Mouse (Mus musculus): ENCODE data around the gene Usp12. TPM values are rescaled to one million over a fixed set of nuclear protein-coding genes. Genes with fewer than 3 reads are reported as not detected.

Usp12 gene
- polyA plus RNA-seq, 1 experiment, result 27.6 TPM

DNA sequence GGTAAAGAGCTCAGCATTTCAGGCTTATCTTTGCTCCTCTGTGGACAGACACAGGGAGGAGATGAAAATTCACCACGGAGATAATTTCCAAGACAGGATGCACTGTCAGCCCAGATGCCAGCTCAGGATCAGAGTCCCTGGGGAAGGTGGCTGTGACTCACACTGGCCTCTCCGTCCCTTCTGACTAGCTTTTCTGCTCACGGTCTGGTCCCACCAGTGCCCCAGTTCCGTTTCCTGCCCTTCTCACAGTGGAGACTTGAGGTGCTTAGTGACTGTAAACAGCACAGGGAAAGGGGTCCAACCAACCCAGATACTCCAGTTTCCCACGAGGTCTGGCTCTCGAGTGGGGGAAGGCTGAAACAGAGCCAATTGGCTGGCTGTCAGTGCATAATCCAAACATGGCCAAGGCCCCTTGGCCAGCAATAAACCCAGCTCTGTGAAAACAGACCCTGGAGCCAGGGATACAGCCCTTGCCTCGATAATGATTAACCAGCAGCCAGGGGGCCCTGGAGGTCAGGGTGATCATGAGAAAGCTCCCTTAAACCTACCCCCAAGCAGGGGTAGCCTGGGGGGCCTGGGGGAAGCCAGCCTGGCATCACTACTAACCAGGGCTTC lies 102.3 kb downstream of the Usp12 start:
- no peak for DNase-seq (ENCODE audit: low read depth)
- TF ChIP-seq POLR2A (IDR thresholded peaks at IDR 0.05; ENCODE audit: borderline replicate concordance, extremely low read depth, insufficient read depth, insufficient read length, poor library complexity, severe bottlenecking), result no peak
- no peak for TF ChIP-seq CTCF (IDR thresholded peaks at IDR 0.05; ENCODE audit: borderline replicate concordance, extremely low read depth, insufficient read depth, insufficient read length)

GRCm38 (mm10) chr5:146691745-146692144 lies 103.1 kb downstream of the Usp12 start:
- TF ChIP-seq CTCF (IDR thresholded peaks at IDR 0.05; ENCODE audit: borderline replicate concordance, extremely low read depth, insufficient read depth, insufficient read length), result no peak
- no peak for TF ChIP-seq POLR2A (IDR thresholded peaks at IDR 0.05; ENCODE audit: borderline replicate concordance, extremely low read depth, insufficient read depth, insufficient read length, poor library complexity, severe bottlenecking)
- DNase-seq (ENCODE audit: low read depth), result no peak

- no peak for DNase-seq (ENCODE audit: low read depth)
- TF ChIP-seq CTCF (IDR thresholded peaks at IDR 0.05; ENCODE audit: borderline replicate concordance, extremely low read depth, insufficient read depth, insufficient read length) (no peak), POLR2A (IDR thresholded peaks at IDR 0.05; ENCODE audit: borderline replicate concordance, extremely low read depth, insufficient read depth, insufficient read length, poor library complexity, severe bottlenecking) (no peak)
These were observed 107.1 kb downstream of the Usp12 start for GRCm38 (mm10) chr5:146687541-146688313.

GRCm38 (mm10) chr5:146686954-146687353 lies 107.9 kb downstream of the Usp12 start:
- no peak for DNase-seq (ENCODE audit: low read depth)
- no peak for TF ChIP-seq CTCF (IDR thresholded peaks at IDR 0.05; ENCODE audit: borderline replicate concordance, extremely low read depth, insufficient read depth, insufficient read length)
- no peak for TF ChIP-seq POLR2A (IDR thresholded peaks at IDR 0.05; ENCODE audit: borderline replicate concordance, extremely low read depth, insufficient read depth, insufficient read length, poor library complexity, severe bottlenecking)

Other genes with a start within 250 kb of the Usp12 start
- gene Gm3415, start 238.9 kb downstream of the Usp12 start, polyA plus RNA-seq (2012; rRNA removed), result not detected in 2 replicates
- gene Gpr12, start 209.8 kb downstream of the Usp12 start, polyA plus RNA-seq (2012; rRNA removed), result 17.9 and 19.2 TPM in 2 replicates
- 222 and 324 TPM in 2 replicates for gene Rpl21, start 37.9 kb upstream of the Usp12 start, polyA plus RNA-seq (2012; rRNA removed)
- 5.5 and 6.5 TPM in 2 replicates for gene Rasl11a, start 50.1 kb upstream of the Usp12 start, polyA plus RNA-seq (2012; rRNA removed)
- 79.6 and 88.5 TPM in 2 replicates for gene Gtf3a, start 153.7 kb upstream of the Usp12 start, polyA plus RNA-seq (2012; rRNA removed)
- gene Mtif3, start 168.8 kb upstream of the Usp12 start, polyA plus RNA-seq (2012; rRNA removed), result 15.5 and 16.6 TPM in 2 replicates

All from brain, embryonic 14.5 days (tissue).